Mouse (Mus musculus) midbrain, postnatal 0 days (tissue): ENCODE measurements at regions not wholly inside any gene's neighbourhood (a gene's known extent, or its start where the extent isn't known, plus 50 kb on each side); places are given as distances from the start of the nearest gene placed in this dataset.

Experiments
- ATAC-seq: fragments of 200-750 bp; cut with Nextera tagmentation; 2 replicates; pipeline ENCODE4 v1.8.0; 2017; ENCODE audit warnings: moderate number of reproducible peaks, mild to moderate bottlenecking, moderate TSS enrichment, moderate library complexity; ENCODE audit not compliant: low FRiP score
- DNase-seq: peaks from one replicate; pipeline ENCODE4 v3.0.0-alpha.2; 2015; ENCODE audit warnings: low spot score
- H3K27ac ChIP-seq: fragments of 300-500 bp; sonication (generic); 2 replicates; pipeline ENCODE4 v1.5.1; 2014; ENCODE audit warnings: low read depth, mild to moderate bottlenecking, low read length, mixed read lengths
- H3K27me3 ChIP-seq: fragments of 300-500 bp; sonication (generic); 2 replicates; pipeline ENCODE4 v1.6.1; 2014; ENCODE audit warnings: low read length, control low read depth, mixed read lengths; ENCODE audit not compliant: insufficient read depth
- H3K36me3 ChIP-seq: fragments of 300-500 bp; sonication (generic); 2 replicates; pipeline ENCODE4 v1.6.1; 2014; ENCODE audit warnings: low read length, control low read depth, mixed read lengths; ENCODE audit not compliant: insufficient read depth
- H3K4me1 ChIP-seq: fragments of 300-500 bp; sonication (generic); 2 replicates; pipeline ENCODE4 v1.6.1; 2014; ENCODE audit warnings: mild to moderate bottlenecking, control low read depth, antibody characterized with exemption, low read length, mixed read lengths; ENCODE audit not compliant: insufficient read depth
- H3K4me2 ChIP-seq: fragments of 300-500 bp; sonication (generic); 2 replicates; pipeline ENCODE4 v1.6.1; 2014; ENCODE audit warnings: low read depth, mild to moderate bottlenecking, low read length, mixed read lengths; ENCODE audit not compliant: poor library complexity, severe bottlenecking
- H3K4me3 ChIP-seq: fragments of 300-500 bp; sonication (generic); 2 replicates; pipeline ENCODE4 v1.5.1; 2014; ENCODE audit warnings: low read depth, mild to moderate bottlenecking, low read length, moderate library complexity
- H3K9ac ChIP-seq: fragments of 300-500 bp; sonication (generic); replicated peaks from 2 replicates; pipeline ENCODE4 v1.6.1; 2014; ENCODE audit warnings: mild to moderate bottlenecking, low read length, moderate library complexity, mixed read lengths; ENCODE audit not compliant: poor library complexity, severe bottlenecking
- H3K9me3 ChIP-seq: fragments of 300-500 bp; sonication (generic); 2 replicates; pipeline ENCODE4 v1.6.1; 2016; ENCODE audit warnings: low read length, control low read depth
- CTCF ChIP-seq: IDR thresholded peaks from 2 replicates; pipeline ENCODE4 v1.5.1; 2016; ENCODE audit warnings: antibody characterized with exemption, mild to moderate bottlenecking
- WGBS: fragments of 180-500 bp; shearing (Covaris S2); extraction: QIAGEN DNeasy Blood & Tissue Kit; methylation state at CpG from one replicate; pipeline ENCODE4 v1.1.7; 2014; 5-methylcytosine and 5-hydroxymethylcytosine counted together

DNA sequence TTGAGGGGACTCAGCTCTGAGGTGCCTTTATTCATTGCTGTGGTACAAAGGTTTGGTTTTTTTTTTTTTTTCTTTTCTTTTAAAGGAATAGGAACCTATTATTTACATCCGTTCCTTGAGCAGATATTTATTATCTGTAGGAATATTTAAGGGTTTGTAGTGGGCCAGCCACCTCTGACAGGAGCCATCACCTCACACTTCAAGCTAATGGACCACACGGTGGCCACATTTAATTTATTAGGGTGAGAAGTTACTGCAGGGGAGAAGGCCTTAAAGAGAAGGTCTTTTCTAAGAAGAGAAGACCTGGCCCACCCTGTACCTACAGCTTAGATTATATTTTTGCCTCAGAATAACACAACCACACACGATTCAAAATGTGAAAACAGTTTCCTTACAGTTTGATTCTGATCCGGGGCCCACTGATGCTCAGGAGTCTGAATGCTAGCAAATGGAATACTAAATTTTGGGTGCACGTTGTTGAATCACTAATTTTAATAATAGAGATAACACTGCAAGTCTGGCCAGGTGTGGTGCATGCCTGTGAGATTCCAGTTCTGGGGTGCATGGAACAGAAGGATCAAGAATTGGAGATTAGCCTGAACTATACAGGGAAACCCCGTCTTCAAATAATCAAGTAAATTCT is 255.6 kb upstream of the Nfe2l3 start:
- Histone ChIP-seq H3K9me3 (no peaks in the 10 kb centered on the region), H3K4me2 (no peak overlapping the region), H3K27me3 (peaks cover 72% of the 10 kb centered on the region), H3K9ac (no peak overlapping the region), H3K4me3 (no peak overlapping the region), H3K36me3 (no peaks in the 10 kb centered on the region), H3K27ac (no peak overlapping the region), H3K4me1 (no peaks in the 10 kb centered on the region)
- WGBS, result 13% methylated on average over 6 of the region's 6 CpGs
- ATAC-seq, result no peak
- DNase-seq, result no peak
- no peak for TF ChIP-seq CTCF

DNA sequence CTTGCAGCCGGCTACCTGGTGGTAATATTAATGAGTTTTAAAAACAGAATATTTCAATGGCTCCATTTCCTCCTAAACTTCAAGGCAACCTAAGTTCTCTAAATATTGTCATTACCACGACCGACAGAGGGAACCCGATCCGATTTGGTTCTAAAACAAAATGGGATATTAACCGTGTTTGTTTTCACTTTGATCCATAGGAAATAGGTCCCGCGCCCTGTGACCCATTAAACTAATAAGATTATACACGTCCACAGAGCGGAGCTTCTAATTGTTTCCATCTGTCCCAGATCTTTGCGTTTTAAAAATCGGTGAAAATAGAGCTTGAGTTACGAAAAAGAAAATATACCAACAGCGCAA is 254.8 kb upstream of the Nfe2l3 start:
- Histone ChIP-seq H3K9ac (no peak overlapping the region), H3K27ac (no peak overlapping the region), H3K4me1 (no peaks in the 10 kb centered on the region), H3K27me3 (peaks cover 68% of the 10 kb centered on the region), H3K4me2 (no peak overlapping the region), H3K9me3 (no peaks in the 10 kb centered on the region), H3K36me3 (no peaks in the 10 kb centered on the region), H3K4me3 (no peak overlapping the region)
- DNase-seq, result no peak
- no peak for TF ChIP-seq CTCF
- no peak for ATAC-seq
- 2% methylated on average over 14 of the region's 14 CpGs for WGBS

DNA sequence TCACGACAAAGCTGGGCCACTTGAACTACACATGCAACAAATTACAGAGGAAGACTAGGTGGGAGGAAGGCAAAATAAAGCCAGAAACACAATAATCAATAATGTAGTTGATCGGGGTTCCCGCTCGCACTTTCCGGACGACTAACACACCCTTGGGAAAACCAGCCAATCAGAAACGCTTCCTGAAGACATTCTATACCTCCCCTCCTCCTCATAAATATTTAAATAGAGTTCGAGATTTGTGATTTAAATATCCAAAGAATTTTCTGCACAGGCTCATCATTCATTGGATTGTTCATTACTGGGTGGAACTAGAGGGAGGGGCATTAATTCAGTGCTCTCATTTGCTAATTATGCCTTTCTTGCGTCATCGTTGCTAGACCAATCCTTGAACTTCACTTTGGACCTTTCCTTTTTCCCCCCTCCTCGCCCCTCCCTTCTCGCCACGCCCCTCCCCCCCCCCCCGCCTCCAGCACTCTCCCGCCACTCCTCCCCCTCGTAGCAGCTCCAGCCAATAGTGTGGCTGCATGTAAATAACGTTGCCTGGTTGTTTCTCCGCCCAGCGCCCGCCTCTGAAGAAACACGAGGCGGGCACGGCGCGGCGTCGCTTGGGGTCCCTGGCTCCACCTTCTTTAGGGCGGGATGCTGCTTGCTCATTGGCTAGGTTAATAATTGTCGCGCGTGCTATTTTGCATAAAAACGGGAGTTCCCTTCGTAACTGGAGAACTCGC is 254.2 kb upstream of the Nfe2l3 start:
- Histone ChIP-seq H3K4me2 (no peak overlapping the region), H3K9me3 (no peaks in the 10 kb centered on the region), H3K9ac (no peak overlapping the region), H3K4me3 (no peak overlapping the region), H3K27me3 (peaks cover 73% of the 10 kb centered on the region), H3K27ac (no peak overlapping the region), H3K4me1 (no peaks in the 10 kb centered on the region), H3K36me3 (no peaks in the 10 kb centered on the region)
- under 1% methylated on average over 30 of the region's 34 CpGs for WGBS
- peak; percentile 93 for DNase-seq
- TF ChIP-seq CTCF, result no peak
- ATAC-seq, result peak; percentile 75

DNA sequence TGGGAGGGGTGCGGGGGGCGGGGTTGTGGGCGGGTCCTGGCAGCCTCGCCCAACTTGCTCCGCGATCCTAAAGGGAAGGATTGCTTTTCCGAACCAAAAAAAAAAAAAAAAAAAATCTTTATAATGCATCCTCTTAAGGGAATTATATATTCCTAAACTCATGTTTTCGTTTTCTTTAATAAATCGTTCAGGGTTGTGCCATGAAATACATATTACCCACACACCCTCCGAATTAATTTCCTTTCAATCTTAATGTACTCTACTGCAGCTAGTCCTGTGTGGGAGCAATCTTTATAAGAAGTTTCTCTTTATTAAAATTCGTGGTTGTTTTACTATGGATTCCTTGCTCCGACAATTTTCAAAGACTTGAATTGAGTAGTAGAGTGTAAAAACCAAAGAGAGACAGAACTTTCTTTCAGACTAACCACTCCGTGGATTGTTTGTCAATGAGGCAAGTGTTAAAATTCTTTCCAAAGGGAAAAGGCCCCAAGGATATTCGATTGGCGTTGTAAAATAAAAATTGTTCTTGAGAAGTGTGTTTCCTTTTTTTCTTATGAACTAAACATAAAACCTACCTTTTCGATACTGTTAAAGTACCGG is 253.6 kb upstream of the Nfe2l3 start:
- Histone ChIP-seq H3K9ac (no peak overlapping the region), H3K27ac (no peak overlapping the region), H3K4me3 (no peak overlapping the region), H3K9me3 (no peaks in the 10 kb centered on the region), H3K36me3 (no peaks in the 10 kb centered on the region), H3K27me3 (peaks cover 76% of the 10 kb centered on the region), H3K4me2 (no peak overlapping the region), H3K4me1 (no peaks in the 10 kb centered on the region)
- 4% methylated on average over 17 of the region's 17 CpGs for WGBS
- no peak for TF ChIP-seq CTCF
- DNase-seq (no peak), ATAC-seq (no peak)

DNA sequence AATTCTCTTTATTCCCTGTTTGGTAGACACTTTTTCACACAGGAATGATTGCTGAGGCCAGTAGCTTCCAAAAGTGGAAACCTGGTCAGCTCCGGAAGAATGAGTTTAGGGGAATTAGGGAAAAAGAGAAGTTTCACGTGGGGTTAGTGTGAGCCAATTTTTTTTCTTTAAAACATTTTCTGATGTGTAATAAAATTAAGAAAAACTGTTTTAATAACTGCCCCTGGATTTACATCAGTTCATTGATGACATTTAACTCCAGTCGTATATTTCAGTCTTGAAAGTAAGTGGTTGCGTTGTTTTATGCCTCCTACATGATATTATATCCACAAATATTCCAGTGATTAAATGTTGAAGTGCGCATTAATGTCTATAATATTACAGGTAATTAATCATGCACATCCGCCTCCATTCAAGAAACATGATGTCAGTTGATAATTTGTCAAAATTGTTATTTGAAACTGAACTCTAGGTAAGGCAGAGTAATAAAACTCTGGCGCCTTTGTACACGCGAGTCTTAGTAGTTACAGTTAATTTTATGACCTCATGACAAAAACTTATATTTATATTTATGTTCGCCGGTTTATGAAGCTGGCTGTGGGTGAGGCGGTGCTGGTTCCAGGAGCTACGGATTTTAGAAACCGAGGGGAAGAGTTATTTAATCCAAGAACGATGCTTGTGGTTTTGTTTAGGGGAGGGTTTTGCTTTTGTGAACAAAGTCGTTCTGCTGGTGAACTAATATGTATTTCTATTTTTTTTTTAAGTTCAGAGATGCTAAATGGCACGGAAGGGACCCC is 252.5 kb upstream of the Nfe2l3 start:
- DNase-seq, result no peak

More for the DNA sequence above, 252.5 kb upstream of the Nfe2l3 start:
- H3K27ac ChIP-seq, result no peak overlapping the region
- no peaks in the 10 kb centered on the region for H3K36me3 ChIP-seq
- 9% methylated on average over 17 of the region's 17 CpGs for whole genome bisulfite sequencing
- H3K4me2 ChIP-seq, result no peak overlapping the region
- no peak for TF ChIP-seq CTCF
- no peak overlapping the region for H3K9ac ChIP-seq
- H3K4me1 ChIP-seq, result no peaks in the 10 kb centered on the region
- H3K9me3 ChIP-seq, result no peaks in the 10 kb centered on the region
- H3K27me3 ChIP-seq, result peaks cover 78% of the 10 kb centered on the region
- no peak overlapping the region for H3K4me3 ChIP-seq
- ATAC-seq, result no peak
